Mouse (Mus musculus) neural tube, embryonic 11.5 days (tissue): Measurements from ENCODE around the gene Lrig2. TPM values are rescaled to one million over a fixed set of nuclear protein-coding genes. Genes with fewer than 3 reads are reported as not detected.

Experiments
- ATAC-seq: fragments of 200-750 bp; cut with Nextera tagmentation; 2 replicates; pipeline ENCODE4 v1.8.0; 2017; ENCODE audit warnings: moderate number of reproducible peaks, mild to moderate bottlenecking, moderate TSS enrichment, moderate library complexity; ENCODE audit not compliant: insufficient read depth, low FRiP score, low TSS enrichment
- DNase-seq: peaks from one replicate; pipeline ENCODE4 v3.0.0-alpha.2; 2015; ENCODE audit warnings: low spot score
- H3K27ac ChIP-seq: fragments of 300-500 bp; sonication (generic); 2 replicates; pipeline ENCODE4 v1.5.1; 2014; ENCODE audit warnings: low read depth, mild to moderate bottlenecking, low read length
- H3K27me3 ChIP-seq: fragments of 300-500 bp; sonication (generic); 2 replicates; pipeline ENCODE4 v1.6.1; 2014; ENCODE audit warnings: mild to moderate bottlenecking, low read length, mixed read lengths; ENCODE audit not compliant: control insufficient read depth, insufficient read depth
- H3K36me3 ChIP-seq: fragments of 300-500 bp; sonication (generic); 2 replicates; pipeline ENCODE4 v1.6.1; 2014; ENCODE audit warnings: mild to moderate bottlenecking, low read length, moderate library complexity, mixed read lengths; ENCODE audit not compliant: control insufficient read depth, insufficient read depth
- H3K4me1 ChIP-seq: fragments of 300-500 bp; sonication (generic); 2 replicates; pipeline ENCODE4 v1.6.1; 2014; ENCODE audit warnings: low read length, mixed read lengths; ENCODE audit not compliant: control insufficient read depth, insufficient read depth
- H3K4me2 ChIP-seq: fragments of 300-500 bp; sonication (generic); 2 replicates; pipeline ENCODE4 v1.6.1; 2014; ENCODE audit warnings: low read depth, mild to moderate bottlenecking, moderate library complexity
- H3K4me3 ChIP-seq: fragments of 300-500 bp; sonication (generic); 2 replicates; pipeline ENCODE4 v1.5.1; 2014; ENCODE audit warnings: low read depth, low read length
- H3K9ac ChIP-seq: fragments of 300-500 bp; sonication (generic); 2 replicates; pipeline ENCODE4 v1.6.1; 2014; ENCODE audit warnings: mild to moderate bottlenecking, low read length
- H3K9me3 ChIP-seq: fragments of 300-500 bp; sonication (generic); 2 replicates; pipeline ENCODE4 v1.6.1; 2016; ENCODE audit warnings: low read length; ENCODE audit not compliant: control insufficient read depth
- WGBS: fragments of 180-500 bp; shearing (Covaris S2); extraction: QIAGEN DNeasy Blood & Tissue Kit; methylation state at CpG from one replicate; pipeline ENCODE4 v1.1.7; 2014; 5-methylcytosine and 5-hydroxymethylcytosine counted together
- polyA plus RNA-seq: library from polyadenylated mRNA; unstranded; fragments of >200 nt; fragmentation: Nextera tagmentation; extraction: Ambion mirVana; gene quantifications from 2 replicates; pipeline ENCODE4 v1.2.1, GENCODE M21; 2014

Gene Lrig2
- polyA plus RNA-seq, 1 experiment from 2014 or later = 30.2 TPM

DNA sequence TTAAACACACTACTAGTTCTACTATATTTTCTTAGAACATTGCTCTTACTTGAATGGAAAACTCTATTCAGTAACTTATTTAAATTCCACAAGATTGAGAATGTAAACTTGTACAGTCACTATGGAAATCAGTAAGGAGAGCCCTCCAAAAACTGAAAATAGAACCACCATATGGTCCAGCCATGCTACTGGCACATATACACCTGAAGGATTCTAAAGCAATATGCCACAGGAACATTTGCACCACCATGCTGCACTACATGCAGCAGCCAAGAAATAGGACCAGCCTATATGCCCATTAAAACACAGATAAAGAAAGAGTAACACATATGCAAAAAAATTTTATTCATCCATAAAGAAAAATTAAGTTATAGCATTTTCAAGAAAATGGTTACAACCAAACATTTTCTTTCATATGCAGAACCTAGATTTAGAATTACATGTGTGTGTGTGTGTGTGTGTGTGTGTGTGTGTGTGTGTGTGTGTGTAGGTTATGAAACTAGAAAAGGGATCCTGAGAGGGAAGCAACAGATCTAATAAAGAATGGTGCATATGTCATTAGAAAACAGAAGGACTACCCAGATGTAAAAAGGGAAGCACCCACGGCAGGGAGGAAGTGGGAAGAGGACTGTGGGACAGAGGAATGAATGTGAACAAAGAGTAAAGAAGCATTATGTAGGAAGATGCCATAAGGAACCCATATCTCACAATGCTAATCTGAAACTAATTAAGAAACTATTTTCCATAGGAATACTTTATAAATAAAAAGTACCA, 30.6 kb downstream of the Lrig2 start:
- no peak overlapping the region for H3K9ac ChIP-seq
- no peak overlapping the region for H3K27ac ChIP-seq
- ATAC-seq (no peak), DNase-seq (no peak)
- no peaks in the 10 kb centered on the region for H3K27me3 ChIP-seq
- H3K4me2 ChIP-seq = no peak overlapping the region
- WGBS = 88% methylated on average over 1 of the region's 1 CpGs
- no peaks in the 10 kb centered on the region for H3K4me1 ChIP-seq
- no peak overlapping the region for H3K4me3 ChIP-seq
- H3K36me3 ChIP-seq = peaks cover 2% of the 10 kb centered on the region; the same call in 1 of the 2 replicates
- no peaks in the 10 kb centered on the region for H3K9me3 ChIP-seq

DNA sequence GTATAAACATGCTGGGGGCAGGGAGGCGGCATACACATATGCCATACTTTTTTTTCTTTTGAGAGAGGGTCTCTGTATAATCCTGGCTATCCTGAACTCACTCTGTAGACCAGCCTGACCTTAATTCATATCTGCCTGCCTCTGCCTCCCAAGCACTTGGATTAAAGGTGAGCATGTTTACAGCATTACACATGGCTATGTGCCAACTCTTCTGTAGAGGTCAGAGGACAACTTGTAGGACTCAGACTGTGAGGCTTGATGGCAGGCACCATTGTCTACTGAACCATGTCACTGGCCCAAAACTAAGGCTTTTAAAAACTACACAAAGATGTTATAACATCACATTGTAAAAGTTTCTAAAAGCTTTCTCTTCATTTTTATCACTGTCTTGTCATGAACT, 33.7 kb downstream of the Lrig2 start:
- Histone ChIP-seq H3K9me3 (no peaks in the 10 kb centered on the region), H3K4me3 (no peak overlapping the region), H3K27me3 (no peaks in the 10 kb centered on the region), H3K9ac (no peak overlapping the region), H3K4me1 (no peaks in the 10 kb centered on the region), H3K27ac (no peak overlapping the region), H3K36me3 (peaks cover 2% of the 10 kb centered on the region; the same call in 1 of the 2 replicates), H3K4me2 (no peak overlapping the region)
- DNase-seq (no peak), ATAC-seq (no peak)
- 85% methylated on average over 1 of the region's 1 CpGs for WGBS

DNA sequence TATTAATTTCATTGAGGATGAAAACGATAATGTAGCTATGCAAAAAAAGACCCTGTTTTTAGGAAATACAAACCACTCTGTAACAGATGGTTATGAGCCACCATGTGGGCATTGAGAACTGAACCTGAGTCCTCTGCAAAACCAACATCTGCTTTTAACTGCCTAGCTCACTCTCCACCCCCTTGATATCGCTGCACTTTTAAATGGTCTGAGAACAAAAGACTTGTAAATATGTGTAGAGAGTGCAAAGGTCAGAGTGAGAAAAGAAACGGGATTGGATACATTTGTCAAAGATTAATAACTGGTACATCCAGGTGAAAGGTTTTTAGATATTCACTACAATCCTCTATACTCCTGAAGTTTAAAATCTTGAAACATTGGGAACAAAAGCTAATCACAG, 42.3 kb downstream of the Lrig2 start:
- WGBS = 67% methylated on average over 3 of the region's 3 CpGs
- no peak overlapping the region for H3K27ac ChIP-seq

DNA sequence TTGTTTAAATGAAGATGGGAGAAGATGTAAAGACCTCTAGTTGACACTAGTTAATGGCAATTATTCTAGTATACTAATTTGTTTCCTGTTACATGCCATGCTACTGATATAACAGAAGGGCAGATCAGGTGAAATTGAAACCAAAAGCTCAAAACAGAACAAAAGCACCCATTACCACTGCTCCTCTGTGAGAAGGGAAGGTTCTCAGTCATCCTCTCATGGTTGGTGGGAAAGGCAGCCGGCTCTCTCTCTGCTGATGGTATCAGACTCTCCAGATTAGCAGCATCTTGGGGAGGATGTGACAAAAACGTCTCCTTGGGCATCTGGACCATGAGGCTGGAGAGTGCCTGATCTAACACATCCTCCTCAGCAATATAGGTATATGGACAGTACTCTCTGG, 50.5 kb downstream of the Lrig2 start:
- Histone ChIP-seq H3K9me3 (no peaks in the 10 kb centered on the region), H3K36me3 (peaks cover 4% of the 10 kb centered on the region), H3K27me3 (no peaks in the 10 kb centered on the region), H3K27ac (no peak overlapping the region), H3K9ac (no peak overlapping the region), H3K4me1 (no peaks in the 10 kb centered on the region), H3K4me2 (no peak overlapping the region), H3K4me3 (no peak overlapping the region)
- no peak for DNase-seq
- ATAC-seq = no peak
- 74% methylated on average over 2 of the region's 2 CpGs for WGBS

More for the DNA sequence above, 42.3 kb downstream of the Lrig2 start:
- Histone ChIP-seq H3K4me3 (no peak overlapping the region), H3K27me3 (no peaks in the 10 kb centered on the region), H3K9ac (no peak overlapping the region), H3K36me3 (0 out of 2 replicates have a peak, but pooled peaks cover 2% of the 10 kb centered on the region), H3K4me1 (no peaks in the 10 kb centered on the region), H3K9me3 (no peaks in the 10 kb centered on the region), H3K4me2 (no peak overlapping the region)
- no peak for DNase-seq
- no peak for ATAC-seq

DNA sequence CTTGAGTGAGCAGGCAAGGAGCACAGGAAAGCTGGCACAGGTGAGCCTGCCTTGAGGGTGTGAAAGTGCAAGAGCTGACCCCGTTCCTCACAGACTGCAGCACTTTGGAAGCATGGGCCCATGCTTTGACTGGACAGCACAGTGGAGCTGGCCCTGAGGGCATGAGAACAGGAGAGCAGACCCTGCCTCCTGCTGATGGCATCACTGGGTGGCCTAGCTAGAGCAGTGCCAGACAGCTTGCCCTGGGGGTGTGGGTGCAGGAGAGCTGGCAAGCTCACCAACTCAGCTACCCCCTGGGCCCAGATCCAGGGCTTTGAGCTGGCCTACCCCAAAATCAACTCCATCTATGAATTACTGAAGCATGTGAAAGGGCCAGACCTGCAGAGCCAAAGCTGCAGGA, 53.1 kb downstream of the Lrig2 start:
- H3K9me3 ChIP-seq = no peaks in the 10 kb centered on the region
- no peak for ATAC-seq
- peaks cover 6% of the 10 kb centered on the region for H3K36me3 ChIP-seq
- no peak for DNase-seq
- WGBS = 95% methylated on average over 1 of the region's 1 CpGs
- no peak overlapping the region for H3K4me3 ChIP-seq
- H3K27ac ChIP-seq = no peak overlapping the region
- no peak overlapping the region for H3K9ac ChIP-seq
- H3K27me3 ChIP-seq = no peaks in the 10 kb centered on the region
- no peak overlapping the region for H3K4me2 ChIP-seq
- no peaks in the 10 kb centered on the region for H3K4me1 ChIP-seq

DNA sequence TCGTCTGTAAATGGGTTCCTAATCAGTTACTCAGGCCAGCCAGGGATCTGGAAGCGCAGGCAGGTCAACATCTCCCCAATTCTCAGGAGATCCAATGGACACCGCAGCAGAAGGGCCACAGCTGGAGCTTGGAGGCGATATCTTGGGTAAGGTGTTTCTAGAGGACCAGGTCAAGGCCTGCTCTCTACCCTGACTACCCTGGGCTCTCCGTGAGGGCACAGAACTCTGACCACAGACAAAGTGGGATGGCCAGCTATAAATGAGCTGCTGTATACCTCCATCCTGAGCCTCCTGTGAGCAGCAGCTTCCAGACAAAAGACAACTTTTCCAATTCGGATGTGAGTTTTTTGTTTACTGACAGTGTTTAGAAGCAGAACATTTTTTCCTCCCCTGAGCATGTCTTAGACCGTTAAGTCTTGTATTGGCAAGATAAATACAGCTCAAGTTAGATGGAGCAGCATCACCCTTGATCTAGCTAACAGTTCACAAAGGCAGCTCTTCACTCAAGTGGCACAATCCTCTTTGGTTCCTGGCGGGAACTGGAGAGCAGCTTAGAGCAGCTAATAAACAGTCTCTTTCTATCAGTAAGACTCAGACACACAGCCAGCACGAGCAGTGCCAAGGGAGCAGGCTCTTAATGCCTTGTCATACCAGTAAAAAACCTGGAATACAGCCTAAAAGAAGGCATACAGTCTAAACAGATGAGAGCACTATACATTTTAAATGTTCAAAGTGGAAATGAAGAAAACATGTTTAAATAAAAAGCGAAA, 56.0 kb downstream of the Lrig2 start:
- no peak for ATAC-seq
- no peak for DNase-seq
- Histone ChIP-seq H3K27me3 (no peaks in the 10 kb centered on the region), H3K27ac (no peak overlapping the region), H3K4me3 (no peak overlapping the region), H3K9ac (no peak overlapping the region), H3K4me2 (no peak overlapping the region), H3K36me3 (peaks cover 4% of the 10 kb centered on the region), H3K9me3 (no peaks in the 10 kb centered on the region), H3K4me1 (no peaks in the 10 kb centered on the region)
- WGBS = 90% methylated on average over 10 of the region's 10 CpGs

DNA sequence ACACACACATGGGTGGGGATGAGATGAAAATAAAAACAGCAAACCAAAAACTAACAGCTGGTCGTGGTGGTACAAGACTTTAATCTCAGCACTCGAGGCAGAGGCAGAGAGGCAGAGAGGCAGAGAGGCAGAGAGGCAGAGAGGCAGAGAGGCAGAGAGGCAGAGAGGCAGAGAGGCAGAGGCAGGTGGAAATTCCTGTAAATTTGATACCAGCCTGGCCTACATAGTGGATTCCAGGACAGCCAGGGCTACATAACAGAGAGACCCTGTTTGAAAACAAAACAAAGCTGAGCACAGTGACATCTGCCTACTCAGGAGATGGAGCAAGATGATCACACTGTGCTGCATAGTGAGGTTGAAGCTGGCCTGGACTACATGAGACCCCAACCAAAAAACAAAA, 64.5 kb downstream of the Lrig2 start:
- ATAC-seq (no peak), DNase-seq (no peak)
- Histone ChIP-seq H3K27me3 (no peaks in the 10 kb centered on the region), H3K36me3 (no peaks in the 10 kb centered on the region), H3K9me3 (no peaks in the 10 kb centered on the region), H3K27ac (no peak overlapping the region), H3K4me1 (no peaks in the 10 kb centered on the region), H3K4me3 (no peak overlapping the region), H3K4me2 (no peak overlapping the region), H3K9ac (no peak overlapping the region)
- WGBS = 76% methylated on average over 2 of the region's 2 CpGs

DNA sequence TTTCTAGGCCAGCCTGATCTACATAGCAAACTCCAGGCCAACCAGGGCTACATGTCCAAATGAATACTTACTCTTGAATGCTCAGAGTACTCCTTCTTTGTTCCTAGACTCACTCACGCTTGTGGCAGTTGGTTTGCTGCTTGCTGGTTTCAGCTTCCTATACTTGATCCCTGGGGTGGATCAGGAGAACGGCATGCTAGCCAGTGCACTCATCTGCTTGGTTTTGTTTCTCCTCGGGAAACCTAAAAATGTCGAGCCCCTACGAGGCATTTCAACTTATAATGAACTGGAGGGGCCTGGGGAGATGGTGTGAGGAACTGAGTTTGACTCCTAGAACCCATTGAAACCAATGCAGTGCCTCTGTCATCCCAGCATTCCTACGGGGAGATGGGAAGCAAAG, 65.0 kb downstream of the Lrig2 start:
- DNase-seq = no peak
- no peaks in the 10 kb centered on the region for H3K36me3 ChIP-seq
- no peak overlapping the region for H3K27ac ChIP-seq
- no peaks in the 10 kb centered on the region for H3K4me1 ChIP-seq
- WGBS = 89% methylated on average over 6 of the region's 6 CpGs
- ATAC-seq = no peak
- no peak overlapping the region for H3K4me2 ChIP-seq
- no peak overlapping the region for H3K9ac ChIP-seq
- H3K9me3 ChIP-seq = no peaks in the 10 kb centered on the region
- H3K27me3 ChIP-seq = no peaks in the 10 kb centered on the region
- H3K4me3 ChIP-seq = no peak overlapping the region

DNA sequence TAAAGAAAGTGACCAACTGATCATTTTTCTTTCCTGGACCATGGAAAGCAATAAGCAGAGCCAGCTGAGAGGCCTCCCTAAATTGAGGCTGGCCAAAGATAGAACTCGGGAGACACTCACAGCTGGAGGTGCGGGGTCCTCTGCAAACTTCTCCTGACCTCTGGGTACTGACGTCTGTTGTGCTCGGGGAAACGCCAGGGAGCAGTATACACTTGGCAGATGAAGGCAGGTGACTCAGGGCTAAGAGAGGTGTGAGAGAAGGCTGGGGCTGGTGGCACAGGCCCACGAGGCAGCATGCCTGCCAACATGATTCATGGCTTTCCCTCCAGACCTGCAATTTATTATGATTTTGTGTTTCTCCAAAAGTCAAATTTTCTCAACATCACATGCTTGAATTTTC, 66.1 kb downstream of the Lrig2 start:
- H3K4me3 ChIP-seq = no peak overlapping the region
- H3K4me1 ChIP-seq = no peaks in the 10 kb centered on the region
- H3K9me3 ChIP-seq = no peaks in the 10 kb centered on the region
- H3K27ac ChIP-seq = no peak overlapping the region
- whole genome bisulfite sequencing = 47% methylated on average over 6 of the region's 6 CpGs
- no peak for DNase-seq
- H3K27me3 ChIP-seq = no peaks in the 10 kb centered on the region
- no peak overlapping the region for H3K9ac ChIP-seq
- no peak overlapping the region for H3K4me2 ChIP-seq
- H3K36me3 ChIP-seq = no peaks in the 10 kb centered on the region
- no peak for ATAC-seq
